In the genomic region with DNA sequence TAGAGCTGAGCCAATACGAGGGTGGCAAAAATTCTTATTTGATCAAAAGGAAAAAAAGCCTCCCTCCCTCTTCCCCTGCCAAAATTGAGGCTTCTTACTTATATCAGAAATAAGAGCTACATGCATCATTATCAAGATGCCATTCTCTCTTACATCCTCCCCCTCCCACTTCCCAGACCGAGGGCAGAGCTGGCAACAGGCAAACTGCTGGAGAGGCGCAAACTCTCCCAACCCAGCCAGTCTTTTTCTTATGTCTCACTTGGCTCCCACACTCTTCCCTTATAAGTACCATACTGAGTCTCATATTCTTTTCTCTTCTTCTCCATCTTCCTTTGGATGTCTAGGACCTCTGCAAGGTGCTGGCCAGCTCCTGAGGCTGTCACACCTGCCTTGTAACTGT, we compare ENCODE assay signal across 21 mouse cellular contexts.
"Had no signal": no experiment of that assay in that cellular context is flagged by ENCODE, and none has a peak within 500 bp of the region (broad histone marks: within the 10 kb centered on the region; RNA-seq: fewer than 3 reads in every experiment).

No protein-coding gene starts in this region.

- ATAC-seq: forebrain, embryonic 13.5 days; forebrain, embryonic 14.5 days; forebrain, embryonic 15.5 days; forebrain, embryonic 16.5 days; forebrain, postnatal 0 days had no signal

- DNase-seq: cerebellum, adult 8-10 months; cerebellum, adult 9-10 months; cerebellum, adult 9-11 months; cerebellum, postnatal 10 days; cerebellum, postnatal 14 days; cerebellum, postnatal 25 days; cerebellum, postnatal 36 days; embryo, embryonic 11 days; forebrain, postnatal 0 days; gastrocnemius, adult 2 months; gastrocnemius, postnatal 10 days; gastrocnemius, postnatal 14 days; gastrocnemius, postnatal 25 days; gastrocnemius, postnatal 36 days; heart, adult 11 months; heart, adult 18-20 months; heart, adult 2 months had no signal
